Mouse (Mus musculus): ENCODE measurements around the gene Gabrg3. TPM values are rescaled to one million over a fixed set of nuclear protein-coding genes. Genes with fewer than 3 reads are reported as not detected.

Gabrg3 gene
- polyA plus RNA-seq, 1 experiment from 2014 or later, result 0.59 TPM

GRCm38 (mm10) chr7:57324473-57324872 lies 62.5 kb downstream of the Gabrg3 start:
- H3K27ac ChIP-seq (ENCODE audit: low read length), result no peak overlapping the region
- no peak for ATAC-seq (ENCODE audit: low FRiP score, low TSS enrichment)
- 73% methylated on average over 3 of the region's 3 CpGs for WGBS
- no peak overlapping the region for H3K4me2 ChIP-seq (replicated peaks; ENCODE audit: low read depth, low read length)
- H3K27me3 ChIP-seq (ENCODE audit: insufficient read depth, low read length), result no peaks in the 10 kb centered on the region
- no peak overlapping the region for H3K4me3 ChIP-seq (ENCODE audit: low read length)
- no peaks in the 10 kb centered on the region for H3K36me3 ChIP-seq (ENCODE audit: insufficient read depth, low read length)
- H3K4me1 ChIP-seq (ENCODE audit: insufficient read depth, low read length), result no peaks in the 10 kb centered on the region
- H3K9me3 ChIP-seq (ENCODE audit: low read length), result no peaks in the 10 kb centered on the region
- H3K9ac ChIP-seq (replicated peaks; ENCODE audit: low read length), result no peak overlapping the region

DNA sequence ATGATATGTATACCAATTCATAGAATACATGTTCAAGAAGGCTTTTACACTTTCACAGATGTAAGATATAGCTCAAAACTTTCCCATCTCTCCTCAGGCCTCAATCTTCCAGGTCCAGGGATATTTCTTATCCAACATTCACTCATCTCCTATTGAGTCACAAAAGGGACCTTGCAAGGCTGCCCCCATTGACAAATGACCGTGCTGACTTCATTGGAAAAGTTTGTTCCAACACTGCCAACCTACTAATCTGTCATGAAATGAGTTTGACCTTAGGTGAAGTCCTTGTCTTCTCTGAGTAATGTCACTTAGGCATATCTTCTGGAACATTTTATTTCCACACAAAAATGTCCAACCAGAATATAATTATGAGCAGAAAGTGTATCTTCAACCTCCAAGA lies 64.9 kb downstream of the Gabrg3 start:
- no peak overlapping the region for H3K9ac ChIP-seq (replicated peaks; ENCODE audit: low read length)
- no peak for ATAC-seq (ENCODE audit: low FRiP score, low TSS enrichment)
- H3K4me3 ChIP-seq (ENCODE audit: low read length), result no peak overlapping the region
- no peaks in the 10 kb centered on the region for H3K4me1 ChIP-seq (ENCODE audit: insufficient read depth, low read length)
- no peaks in the 10 kb centered on the region for H3K27me3 ChIP-seq (ENCODE audit: insufficient read depth, low read length)
- 76% methylated on average over 1 of the region's 1 CpGs for WGBS
- no peaks in the 10 kb centered on the region for H3K36me3 ChIP-seq (ENCODE audit: insufficient read depth, low read length)
- H3K9me3 ChIP-seq (ENCODE audit: low read length), result no peaks in the 10 kb centered on the region
- H3K27ac ChIP-seq (ENCODE audit: low read length), result no peak overlapping the region
- H3K4me2 ChIP-seq (replicated peaks; ENCODE audit: low read depth, low read length), result no peak overlapping the region

DNA sequence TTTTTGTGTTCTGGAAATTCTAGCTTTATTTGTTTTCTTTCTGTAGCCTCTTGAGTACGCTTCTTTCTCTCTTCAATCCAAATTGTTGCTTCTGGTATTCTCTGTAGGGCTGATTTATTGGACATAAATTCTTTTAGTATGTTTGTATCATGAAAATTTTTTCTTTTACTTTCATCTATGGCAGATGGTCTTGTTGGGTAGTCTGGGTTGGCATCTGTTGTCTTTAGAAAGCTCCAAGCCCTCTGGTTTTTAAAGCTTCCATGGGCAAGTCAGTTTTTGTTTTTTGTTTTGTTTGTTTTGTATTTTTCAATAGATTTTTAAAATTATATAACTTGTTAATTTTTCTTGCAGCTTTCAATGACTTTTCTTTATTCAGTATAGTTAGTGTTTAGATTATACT lies 72.0 kb downstream of the Gabrg3 start:
- Histone ChIP-seq H3K36me3 (ENCODE audit: insufficient read depth, low read length) (no peaks in the 10 kb centered on the region), H3K4me3 (ENCODE audit: low read length) (no peak overlapping the region), H3K9ac (replicated peaks; ENCODE audit: low read length) (no peak overlapping the region), H3K27me3 (ENCODE audit: insufficient read depth, low read length) (no peaks in the 10 kb centered on the region), H3K9me3 (ENCODE audit: low read length) (no peaks in the 10 kb centered on the region), H3K27ac (ENCODE audit: low read length) (no peak overlapping the region), H3K4me2 (replicated peaks; ENCODE audit: low read depth, low read length) (no peak overlapping the region), H3K4me1 (ENCODE audit: insufficient read depth, low read length) (no peaks in the 10 kb centered on the region)
- WGBS, result 82% methylated on average over 1 of the region's 1 CpGs
- no peak for ATAC-seq (ENCODE audit: low FRiP score, low TSS enrichment)

GRCm38 (mm10) chr7:57312018-57312417 lies 75.0 kb downstream of the Gabrg3 start:
- ATAC-seq (ENCODE audit: low FRiP score, low TSS enrichment), result no peak
- H3K9ac ChIP-seq (replicated peaks; ENCODE audit: low read length), result no peak overlapping the region
- 90% methylated on average over 2 of the region's 2 CpGs for WGBS

GRCm38 (mm10) chr7:57307337-57307736 lies 79.7 kb downstream of the Gabrg3 start:
- no peak overlapping the region for H3K9ac ChIP-seq (replicated peaks; ENCODE audit: low read length)

More at GRCm38 (mm10) chr7:57312018-57312417, 75.0 kb downstream of the Gabrg3 start:
- Histone ChIP-seq H3K4me1 (ENCODE audit: insufficient read depth, low read length) (no peaks in the 10 kb centered on the region), H3K9me3 (ENCODE audit: low read length) (no peaks in the 10 kb centered on the region), H3K4me2 (replicated peaks; ENCODE audit: low read depth, low read length) (no peak overlapping the region), H3K4me3 (ENCODE audit: low read length) (no peak overlapping the region), H3K27me3 (ENCODE audit: insufficient read depth, low read length) (no peaks in the 10 kb centered on the region), H3K36me3 (ENCODE audit: insufficient read depth, low read length) (no peaks in the 10 kb centered on the region), H3K27ac (ENCODE audit: low read length) (no peak overlapping the region)

DNA sequence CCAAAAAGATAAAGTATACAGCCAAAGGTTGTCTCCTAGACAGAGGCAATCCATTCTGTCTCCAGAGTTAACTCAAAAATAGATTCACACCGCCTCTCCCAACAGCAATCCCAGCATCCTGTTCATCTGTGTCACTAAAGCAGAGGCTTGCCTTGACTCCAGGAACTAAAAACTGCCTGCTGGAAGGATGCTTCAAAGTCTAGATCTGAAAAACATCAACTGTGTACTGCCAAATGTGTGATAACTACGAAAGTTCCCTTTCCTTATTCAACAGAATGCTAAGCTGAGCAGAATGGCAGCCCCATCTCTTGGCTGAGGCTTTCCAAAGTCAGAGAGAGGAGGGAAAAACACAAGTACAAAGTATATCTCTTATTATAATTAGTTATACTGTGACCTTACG lies 90.3 kb downstream of the Gabrg3 start:
- Histone ChIP-seq H3K9me3 (ENCODE audit: low read length) (no peaks in the 10 kb centered on the region), H3K36me3 (ENCODE audit: insufficient read depth, low read length) (no peaks in the 10 kb centered on the region), H3K4me3 (ENCODE audit: low read length) (no peak overlapping the region), H3K9ac (replicated peaks; ENCODE audit: low read length) (no peak overlapping the region), H3K4me2 (replicated peaks; ENCODE audit: low read depth, low read length) (no peak overlapping the region), H3K27ac (ENCODE audit: low read length) (no peak overlapping the region), H3K27me3 (ENCODE audit: insufficient read depth, low read length) (no peaks in the 10 kb centered on the region), H3K4me1 (ENCODE audit: insufficient read depth, low read length) (no peaks in the 10 kb centered on the region)
- 81% methylated on average over 3 of the region's 3 CpGs for WGBS
- no peak for ATAC-seq (ENCODE audit: low FRiP score, low TSS enrichment)

More at GRCm38 (mm10) chr7:57307337-57307736, 79.7 kb downstream of the Gabrg3 start:
- no peak for ATAC-seq (ENCODE audit: low FRiP score, low TSS enrichment)
- Histone ChIP-seq H3K36me3 (ENCODE audit: insufficient read depth, low read length) (no peaks in the 10 kb centered on the region), H3K27ac (ENCODE audit: low read length) (no peak overlapping the region), H3K9me3 (ENCODE audit: low read length) (no peaks in the 10 kb centered on the region), H3K27me3 (ENCODE audit: insufficient read depth, low read length) (no peaks in the 10 kb centered on the region), H3K4me2 (replicated peaks; ENCODE audit: low read depth, low read length) (no peak overlapping the region), H3K4me1 (ENCODE audit: insufficient read depth, low read length) (no peaks in the 10 kb centered on the region), H3K4me3 (ENCODE audit: low read length) (no peak overlapping the region)
- WGBS, result 35% methylated on average over 1 of the region's 1 CpGs

- H3K9ac ChIP-seq (replicated peaks; ENCODE audit: low read length), result no peak overlapping the region
- H3K36me3 ChIP-seq (ENCODE audit: insufficient read depth, low read length), result no peaks in the 10 kb centered on the region
- no peaks in the 10 kb centered on the region for H3K4me1 ChIP-seq (ENCODE audit: insufficient read depth, low read length)
- H3K9me3 ChIP-seq (ENCODE audit: low read length), result no peaks in the 10 kb centered on the region
- no peak overlapping the region for H3K4me3 ChIP-seq (ENCODE audit: low read length)
- ATAC-seq (ENCODE audit: low FRiP score, low TSS enrichment), result no peak
- WGBS, result 86% methylated on average over 1 of the region's 1 CpGs
- H3K4me2 ChIP-seq (replicated peaks; ENCODE audit: low read depth, low read length), result no peak overlapping the region
- no peaks in the 10 kb centered on the region for H3K27me3 ChIP-seq (ENCODE audit: insufficient read depth, low read length)
- H3K27ac ChIP-seq (ENCODE audit: low read length), result no peak overlapping the region
Observed at GRCm38 (mm10) chr7:57294127-57294526, 92.9 kb downstream of the Gabrg3 start.

DNA sequence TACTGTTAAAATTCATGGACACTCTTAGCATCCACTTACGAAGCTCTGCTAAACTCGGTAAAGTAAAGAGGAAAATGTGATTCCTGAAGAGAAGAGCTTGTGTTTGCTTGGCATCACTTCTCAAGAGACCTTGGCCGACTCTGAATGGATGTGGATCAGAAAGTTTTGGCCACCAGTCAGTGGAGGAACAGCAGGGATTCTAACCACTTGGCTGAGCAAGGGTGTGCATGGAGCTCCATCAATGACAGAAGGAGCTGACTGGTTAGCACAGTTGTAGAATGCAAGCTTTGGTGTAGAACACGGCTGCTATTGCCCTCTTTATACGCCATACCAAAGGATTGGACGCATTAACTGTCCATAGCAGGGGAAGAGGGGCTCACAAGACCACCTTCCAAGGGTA lies 93.4 kb downstream of the Gabrg3 start:
- Histone ChIP-seq H3K4me2 (replicated peaks; ENCODE audit: low read depth, low read length) (no peak overlapping the region), H3K4me1 (ENCODE audit: insufficient read depth, low read length) (no peaks in the 10 kb centered on the region), H3K27ac (ENCODE audit: low read length) (no peak overlapping the region), H3K9ac (replicated peaks; ENCODE audit: low read length) (no peak overlapping the region), H3K4me3 (ENCODE audit: low read length) (no peak overlapping the region), H3K9me3 (ENCODE audit: low read length) (no peaks in the 10 kb centered on the region), H3K27me3 (ENCODE audit: insufficient read depth, low read length) (no peaks in the 10 kb centered on the region), H3K36me3 (ENCODE audit: insufficient read depth, low read length) (no peaks in the 10 kb centered on the region)
- 86% methylated on average over 6 of the region's 6 CpGs for WGBS
- ATAC-seq (ENCODE audit: low FRiP score, low TSS enrichment), result no peak

DNA sequence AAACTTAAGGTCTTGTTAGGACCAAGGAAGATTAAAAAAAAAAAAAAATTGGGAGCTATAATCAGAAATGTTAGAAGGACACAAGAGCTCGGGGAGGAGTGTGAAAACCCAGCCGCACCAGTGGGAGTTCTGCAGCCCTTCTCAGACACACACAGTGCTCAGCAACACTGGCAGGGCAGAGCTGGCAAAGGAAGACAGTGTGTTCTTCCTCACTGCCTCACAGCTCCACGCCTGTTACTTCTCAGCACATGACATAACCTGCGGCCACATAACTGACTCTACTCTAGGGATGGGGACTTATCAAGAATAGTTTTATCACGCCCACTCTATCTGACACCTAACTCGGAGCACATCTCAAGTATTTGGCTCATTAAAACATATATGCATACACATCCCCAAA lies 103.8 kb downstream of the Gabrg3 start:
- WGBS, result 82% methylated on average over 6 of the region's 6 CpGs
- no peak for ATAC-seq (ENCODE audit: low FRiP score, low TSS enrichment)

GRCm38 (mm10) chr7:57278841-57279240 lies 108.1 kb downstream of the Gabrg3 start:
- WGBS, result 41% methylated on average over 3 of the region's 3 CpGs
- Histone ChIP-seq H3K9ac (replicated peaks; ENCODE audit: low read length) (no peak overlapping the region), H3K4me1 (ENCODE audit: insufficient read depth, low read length) (no peaks in the 10 kb centered on the region), H3K27ac (ENCODE audit: low read length) (no peak overlapping the region), H3K36me3 (ENCODE audit: insufficient read depth, low read length) (no peaks in the 10 kb centered on the region), H3K4me2 (replicated peaks; ENCODE audit: low read depth, low read length) (no peak overlapping the region), H3K9me3 (ENCODE audit: low read length) (no peaks in the 10 kb centered on the region), H3K27me3 (ENCODE audit: insufficient read depth, low read length) (no peaks in the 10 kb centered on the region), H3K4me3 (ENCODE audit: low read length) (no peak overlapping the region)
- no peak for ATAC-seq (ENCODE audit: low FRiP score, low TSS enrichment)

More for the DNA sequence above, 103.8 kb downstream of the Gabrg3 start:
- Histone ChIP-seq H3K9ac (replicated peaks; ENCODE audit: low read length) (no peak overlapping the region), H3K4me2 (replicated peaks; ENCODE audit: low read depth, low read length) (no peak overlapping the region), H3K27ac (ENCODE audit: low read length) (no peak overlapping the region), H3K4me3 (ENCODE audit: low read length) (no peak overlapping the region), H3K4me1 (ENCODE audit: insufficient read depth, low read length) (no peaks in the 10 kb centered on the region), H3K36me3 (ENCODE audit: insufficient read depth, low read length) (no peaks in the 10 kb centered on the region), H3K27me3 (ENCODE audit: insufficient read depth, low read length) (no peaks in the 10 kb centered on the region), H3K9me3 (ENCODE audit: low read length) (0 out of 2 replicates have a peak, but pooled peaks cover 4% of the 10 kb centered on the region)

Measured in kidney, embryonic 16.5 days (tissue).